Mouse (Mus musculus) cortical plate, adult 2 months (tissue): ENCODE results near the gene Cpt1a.

Source experiments
- CTCF ChIP-seq: fragments of 200-500 bp; IDR thresholded peaks from 2 replicates; pipeline ENCODE4 v1.5.1; 2011; ENCODE audit warnings: mild to moderate bottlenecking, control low read depth, low read length; ENCODE audit not compliant: insufficient read depth; ENCODE audit errors: extremely low read depth
- POLR2A ChIP-seq: fragments of 200-500 bp; IDR thresholded peaks from 2 replicates; pipeline ENCODE4 v1.6.1; 2011; ENCODE audit warnings: mild to moderate bottlenecking, low read length, control low read depth; ENCODE audit not compliant: insufficient read depth; ENCODE audit errors: extremely low read depth

DNA sequence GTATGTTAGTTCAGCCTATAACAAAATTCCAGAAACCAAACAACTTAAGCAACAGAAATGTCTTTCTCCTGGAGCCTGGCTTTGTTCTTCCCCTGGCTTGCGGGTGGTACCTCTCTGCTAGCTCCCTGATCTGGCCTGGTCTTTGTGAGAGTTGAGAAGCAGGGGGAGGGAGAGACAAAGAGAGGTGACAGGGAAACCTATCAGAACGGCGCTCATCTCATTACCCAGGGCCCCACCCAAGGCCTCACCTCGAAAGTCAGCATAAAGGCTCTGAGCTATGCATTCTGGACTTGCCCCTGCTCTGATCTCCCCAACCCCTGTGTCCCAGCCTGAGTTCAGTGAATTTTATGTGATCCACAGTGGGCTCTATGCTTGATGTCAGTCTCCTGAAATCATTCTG lies 112.5 kb downstream of the Cpt1a start:
- TF ChIP-seq POLR2A, result no peak
- TF ChIP-seq CTCF, result no peak
